Mouse (Mus musculus) pancreas, adult 10 weeks (tissue): ENCODE results near the gene Dixdc1. TPM values are rescaled to one million over a fixed set of nuclear protein-coding genes. Genes with fewer than 3 reads are reported as not detected.

Source experiments
- polyA plus RNA-seq: library from polyadenylated mRNA; stranded (reverse); fragments of 350-450 nt; fragmentation: Illumina TruSeq; extraction: RNeasy Lipid Tissue Mini Kit (QIAGEN cat#74804); gene quantifications from one replicate; pipeline ENCODE4 v1.2.3, GENCODE M21; 2015; ENCODE audit warnings: low read depth, low replicate concordance; ENCODE audit not compliant: insufficient read depth

The Dixdc1 gene
- polyA plus RNA-seq = 4.0 TPM

DNA sequence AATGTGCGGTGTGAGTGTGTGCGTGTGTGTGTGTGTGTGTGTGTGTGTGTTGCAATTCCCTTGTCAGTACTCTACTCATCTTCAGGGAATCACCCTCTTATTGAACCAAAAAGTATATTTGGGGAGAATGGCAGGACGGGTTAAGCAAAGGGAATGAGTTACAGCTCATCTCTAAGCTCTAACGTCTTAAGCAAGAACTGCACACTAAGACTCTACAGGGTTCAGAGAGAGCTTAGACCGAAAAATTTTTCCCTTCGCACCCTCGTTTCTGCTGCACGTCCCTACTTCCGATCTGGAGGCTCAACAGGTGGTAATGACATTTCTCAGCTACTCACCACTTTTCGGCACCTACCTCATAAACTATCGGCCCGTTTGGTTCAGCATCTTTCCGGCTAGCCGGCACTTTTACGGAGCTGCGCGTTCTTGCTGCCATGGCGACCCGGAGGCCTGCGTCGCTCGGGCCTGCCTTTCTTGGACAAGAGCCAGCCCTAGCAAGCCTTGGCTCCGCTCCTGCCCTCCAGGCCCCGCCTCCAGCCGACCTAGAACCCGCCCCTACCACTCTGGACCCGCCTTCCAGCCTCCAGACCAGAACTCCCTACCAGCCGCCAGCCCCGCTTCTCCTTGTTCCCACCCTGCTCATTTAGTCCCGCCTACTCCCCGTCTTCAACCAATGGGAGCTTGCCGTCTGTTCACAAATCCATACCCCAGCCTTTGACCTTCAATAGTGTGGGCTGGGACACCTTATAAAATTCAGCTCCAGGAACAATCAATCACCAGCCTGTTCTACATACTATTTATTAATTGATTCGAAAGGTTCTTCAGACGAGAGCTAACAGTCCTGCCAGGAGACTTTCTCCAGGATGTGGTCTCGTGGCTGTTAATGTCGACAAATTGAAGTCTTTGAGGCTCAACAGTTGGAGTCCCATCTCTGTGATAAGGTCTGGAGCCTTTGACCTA lies at the start of gene Dixdc1:
Gene Dixdc1, minus strand, starts transcription at position 604 of the 957 bp plus-strand sequence.

GRCm38 (mm10) chr9:50774991-50775612 lies 35.8 kb upstream of the Dixdc1 start, which contains the start of the genes Alg9 and 1110032A03Rik:
Gene Alg9 (plus strand): TSS chr9:50775019.
Gene 1110032A03Rik (minus strand): TSS chr9:50775520.

GRCm38 (mm10) chr9:50768107-50769002 lies 29.0 kb upstream of the Dixdc1 start, which contains the start of gene Fdxacb1:
Gene Fdxacb1 (plus strand): TSS chr9:50768236.

GRCm38 (mm10) chr9:50752054-50752602 lies 12.8 kb upstream of the Dixdc1 start, which contains the start of gene Hspb2:
Gene Hspb2 (minus strand): TSS chr9:50752354.

DNA sequence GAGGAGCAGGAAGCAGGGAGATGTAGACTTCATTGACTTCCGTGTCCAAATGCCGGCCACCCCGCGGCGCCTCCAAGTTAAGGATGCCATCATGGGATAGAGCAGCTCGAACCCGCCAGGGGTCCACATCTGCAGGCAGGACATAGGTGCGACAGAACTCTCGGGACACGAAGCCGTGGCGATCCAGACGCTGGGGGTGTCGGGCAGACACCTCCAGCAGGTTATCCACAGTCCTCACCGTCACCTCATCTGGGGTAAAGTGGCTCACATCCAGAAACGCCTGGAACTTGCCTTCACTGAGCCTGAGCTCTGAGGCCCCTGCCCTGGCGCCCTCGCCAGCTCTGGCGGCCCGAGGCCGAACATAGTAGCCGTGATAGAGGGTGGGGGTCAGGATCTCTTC lies 12.0 kb upstream of the Dixdc1 start, which contains the start of gene Cryab:
Gene Cryab, plus strand, starts transcription at position 3 of the 400 bp plus-strand sequence.

DNA sequence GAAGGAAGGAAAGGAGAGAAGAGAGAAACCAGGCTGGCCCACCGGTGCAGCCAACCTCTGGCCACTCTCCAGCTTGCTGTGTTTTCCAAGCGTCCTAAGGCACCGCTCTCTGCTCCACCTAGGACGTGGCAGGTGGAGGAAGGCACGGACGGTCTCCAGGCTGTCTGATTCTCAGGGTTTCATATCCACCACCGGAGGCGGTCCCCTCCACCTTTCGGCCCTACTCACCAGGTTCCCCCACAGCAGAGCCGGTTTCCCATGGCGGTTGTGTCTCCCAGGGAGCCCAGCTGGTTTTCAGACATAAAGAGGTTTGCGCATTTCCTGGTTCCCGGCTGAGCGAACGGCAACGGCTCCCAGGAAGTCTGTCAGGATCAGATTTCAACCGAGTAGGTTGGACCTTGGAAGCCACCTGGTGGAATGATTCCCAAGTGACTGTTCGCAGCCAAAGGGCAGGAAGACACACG lies 6.9 kb upstream of the Dixdc1 start, which contains the start of gene 2310030G06Rik:
Gene 2310030G06Rik, minus strand, starts transcription at position 323 of the 464 bp plus-strand sequence.

GRCm38 (mm10) chr9:50659392-50660217 lies 79.7 kb downstream of the Dixdc1 start, which contains the start of gene Dlat:
Gene Dlat (minus strand): TSS chr9:50659780.

GRCm38 (mm10) chr9:50616766-50617603 lies 122.3 kb downstream of the Dixdc1 start, which contains the start of the genes Pih1d2 and Nkapd1:
Gene Pih1d2 (plus strand): TSS chr9:50617321.
Gene Nkapd1 (minus strand): TSS chr9:50617464.

Other genes starting within 250 kb of the Dixdc1 start
- gene Plet1, start 245.0 kb downstream of the Dixdc1 start, polyA plus RNA-seq = 3.4 TPM
- 13.8 TPM for gene Pts, start 210.8 kb downstream of the Dixdc1 start, polyA plus RNA-seq
- gene Il18, start 184.7 kb downstream of the Dixdc1 start, polyA plus RNA-seq = 4.1 TPM
- 0.39 TPM for gene Bco2, start 184.3 kb downstream of the Dixdc1 start, polyA plus RNA-seq
- gene Tex12, start 178.2 kb downstream of the Dixdc1 start, polyA plus RNA-seq = not detected
- gene Sdhd, start 135.7 kb downstream of the Dixdc1 start, polyA plus RNA-seq = 33.8 TPM
- gene Timm8b, start 135.6 kb downstream of the Dixdc1 start, polyA plus RNA-seq = 34.4 TPM
- 0.74 TPM for gene Pih1d2, start 122.2 kb downstream of the Dixdc1 start, polyA plus RNA-seq
- gene Nkapd1, start 122.1 kb downstream of the Dixdc1 start, polyA plus RNA-seq = 5.2 TPM
- 5.9 TPM for gene Dlat, start 79.7 kb downstream of the Dixdc1 start, polyA plus RNA-seq
- 8.6 TPM for gene 2310030G06Rik, start 7.0 kb upstream of the Dixdc1 start, polyA plus RNA-seq
- 37.8 TPM for gene Cryab, start 11.8 kb upstream of the Dixdc1 start, polyA plus RNA-seq
- 4.5 TPM for gene Hspb2, start 12.8 kb upstream of the Dixdc1 start, polyA plus RNA-seq
- gene Fdxacb1, start 28.7 kb upstream of the Dixdc1 start, polyA plus RNA-seq = 0.90 TPM
- gene Alg9, start 35.5 kb upstream of the Dixdc1 start, polyA plus RNA-seq = 6.7 TPM
- gene 1110032A03Rik, start 36.0 kb upstream of the Dixdc1 start, polyA plus RNA-seq = 11.6 TPM
- 4.9 TPM for gene Ppp2r1b, start 105.8 kb upstream of the Dixdc1 start, polyA plus RNA-seq